Mouse (Mus musculus) forebrain, embryonic 12.5 days (tissue): ENCODE results near the gene Mta2. TPM values are rescaled to one million over a fixed set of nuclear protein-coding genes. Genes with fewer than 3 reads are reported as not detected.

ENCODE experiments used
- ATAC-seq: fragments of 200-750 bp; cut with Nextera tagmentation; 2 replicates; pipeline ENCODE4 v1.8.0; 2017; ENCODE audit warnings: moderate TSS enrichment; ENCODE audit not compliant: low FRiP score
- H3K27ac ChIP-seq: fragments of 300-500 bp; sonication (generic); 2 replicates; pipeline ENCODE4 v1.5.1; 2016; ENCODE audit warnings: mild to moderate bottlenecking
- H3K27me3 ChIP-seq: fragments of 300-500 bp; sonication (generic); 2 replicates; pipeline ENCODE4 v1.6.1; 2016; ENCODE audit warnings: mild to moderate bottlenecking
- H3K36me3 ChIP-seq: fragments of 300-500 bp; sonication (generic); replicated peaks from 2 replicates; pipeline ENCODE4 v1.6.1; 2016; ENCODE audit warnings: mild to moderate bottlenecking
- H3K4me1 ChIP-seq: fragments of 300-500 bp; sonication (generic); 2 replicates; pipeline ENCODE4 v1.6.1; 2016
- H3K4me2 ChIP-seq: fragments of 300-500 bp; sonication (generic); 2 replicates; pipeline ENCODE4 v1.6.1; 2016; ENCODE audit warnings: mild to moderate bottlenecking, moderate library complexity
- H3K4me3 ChIP-seq: fragments of 300-500 bp; sonication (generic); replicated peaks from 2 replicates; pipeline ENCODE4 v1.5.1; 2016; ENCODE audit warnings: mild to moderate bottlenecking
- H3K9ac ChIP-seq: fragments of 300-500 bp; sonication (generic); 2 replicates; pipeline ENCODE4 v1.6.1; 2016; ENCODE audit warnings: mild to moderate bottlenecking
- H3K9me3 ChIP-seq: fragments of 300-500 bp; sonication (generic); 2 replicates; pipeline ENCODE4 v1.6.1; 2016
- WGBS: fragments of 180-500 bp; shearing (Covaris S2); methylation state at CpG from one replicate; pipeline ENCODE4 v1.1.7; 2016; 5-methylcytosine and 5-hydroxymethylcytosine counted together
- polyA plus RNA-seq: library from polyadenylated mRNA; unstranded; fragments of >200 nt; fragmentation: Nextera tagmentation; extraction: Ambion mirVana; gene quantifications from 2 replicates; pipeline ENCODE4 v1.2.1, GENCODE M21; 2016

The Mta2 gene
- polyA plus RNA-seq, 1 experiment from 2014 or later = 193 TPM

DNA sequence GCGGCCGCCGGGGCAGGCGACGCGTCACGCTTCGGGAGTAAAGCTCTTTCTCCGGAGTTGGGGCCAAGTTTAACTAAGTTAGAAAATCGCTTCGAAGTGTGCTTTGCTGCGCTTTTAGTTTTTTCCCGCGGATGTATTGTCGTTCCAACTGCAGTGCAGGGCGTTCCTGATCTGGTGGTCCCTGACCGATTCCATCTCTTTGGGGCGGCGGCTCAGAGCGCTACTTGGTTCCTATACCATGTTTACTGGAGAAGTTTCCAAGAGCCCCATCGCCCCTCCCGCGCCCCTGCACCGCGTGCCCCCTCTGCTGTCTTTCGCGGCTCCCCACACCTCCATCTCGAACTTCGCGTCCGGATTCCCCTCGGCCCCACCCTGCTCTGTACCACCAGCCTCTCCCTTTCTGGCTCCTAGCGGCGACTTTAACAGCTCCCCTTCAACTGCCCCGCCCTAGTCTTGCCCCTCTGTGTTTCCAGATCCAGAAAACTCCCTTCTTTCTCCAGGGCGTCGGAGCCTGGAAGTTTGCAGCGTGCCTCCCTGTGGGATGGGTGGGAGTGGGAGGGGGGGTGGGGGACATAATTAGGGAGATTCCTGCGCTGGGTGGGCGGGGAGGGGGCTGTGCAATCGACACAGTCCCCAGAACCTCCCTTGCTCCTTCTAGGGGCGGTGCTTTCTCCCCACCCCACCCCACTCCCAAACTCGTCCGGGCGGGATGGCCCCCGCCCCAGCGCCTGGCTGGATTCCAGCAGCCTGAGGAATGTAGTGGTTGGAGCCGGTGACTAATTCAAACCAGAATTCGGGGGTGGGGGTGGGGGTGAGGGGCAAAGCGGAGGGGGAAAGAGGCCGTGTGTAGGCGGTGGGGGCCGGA is 48.1 kb downstream of the Mta2 start:
- no peak overlapping the region for H3K27ac ChIP-seq
- peak; percentile 63 for ATAC-seq
- H3K4me1 ChIP-seq = peaks cover 43% of the 10 kb centered on the region
- H3K27me3 ChIP-seq = peaks cover 42% of the 10 kb centered on the region
- under 1% methylated on average over 51 of the region's 53 CpGs for WGBS
- peak overlapping the region; percentile 96 for H3K4me2 ChIP-seq
- H3K9me3 ChIP-seq = no peaks in the 10 kb centered on the region
- H3K9ac ChIP-seq = peak overlapping the region; percentile 64
- H3K36me3 ChIP-seq = no peaks in the 10 kb centered on the region
- peak overlapping the region; percentile 55 for H3K4me3 ChIP-seq

DNA sequence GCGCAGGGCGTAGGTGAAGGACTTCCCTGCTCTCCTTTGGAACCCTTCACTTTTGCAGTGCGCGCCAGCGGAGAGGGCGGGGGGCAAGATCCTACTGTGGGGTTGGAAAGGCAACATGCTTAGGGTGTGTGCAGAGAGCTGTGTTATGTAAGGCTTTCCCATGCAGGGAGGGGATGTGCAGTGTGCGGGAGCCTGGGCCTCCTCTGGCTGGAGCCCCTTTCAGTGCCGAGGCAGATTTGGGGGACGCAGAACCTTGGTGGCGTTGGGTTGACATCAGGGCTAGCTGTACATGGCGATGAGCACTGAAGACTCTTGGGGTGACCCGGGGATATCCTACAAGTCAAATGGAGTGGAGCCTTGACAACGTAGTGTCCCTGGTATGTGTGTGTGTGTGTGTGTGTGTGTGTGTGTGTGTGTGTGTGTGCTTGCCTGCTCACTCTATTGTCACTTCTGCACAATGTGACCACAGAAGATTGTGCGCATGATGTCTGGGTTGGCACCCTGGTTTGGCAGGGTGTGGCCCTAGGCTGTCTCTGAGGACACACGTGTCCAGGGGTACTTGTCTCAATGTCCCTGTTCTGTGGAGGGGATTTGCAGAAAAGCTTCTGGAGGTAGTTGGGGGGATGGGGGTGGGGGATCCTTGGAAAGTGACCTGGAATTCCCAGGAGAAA is 48.9 kb downstream of the Mta2 start:
- no peak overlapping the region for H3K27ac ChIP-seq
- no peaks in the 10 kb centered on the region for H3K9me3 ChIP-seq
- 17% methylated on average over 15 of the region's 15 CpGs for WGBS
- H3K27me3 ChIP-seq = peaks cover 42% of the 10 kb centered on the region
- peak overlapping the region; percentile 55 for H3K4me3 ChIP-seq
- ATAC-seq = peak; percentile 65; the same call in 1 of the 2 replicates
- H3K4me1 ChIP-seq = peaks cover 36% of the 10 kb centered on the region
- H3K4me2 ChIP-seq = peak overlapping the region; percentile 96
- no peaks in the 10 kb centered on the region for H3K36me3 ChIP-seq
- peak overlapping the region; percentile 64 for H3K9ac ChIP-seq

DNA sequence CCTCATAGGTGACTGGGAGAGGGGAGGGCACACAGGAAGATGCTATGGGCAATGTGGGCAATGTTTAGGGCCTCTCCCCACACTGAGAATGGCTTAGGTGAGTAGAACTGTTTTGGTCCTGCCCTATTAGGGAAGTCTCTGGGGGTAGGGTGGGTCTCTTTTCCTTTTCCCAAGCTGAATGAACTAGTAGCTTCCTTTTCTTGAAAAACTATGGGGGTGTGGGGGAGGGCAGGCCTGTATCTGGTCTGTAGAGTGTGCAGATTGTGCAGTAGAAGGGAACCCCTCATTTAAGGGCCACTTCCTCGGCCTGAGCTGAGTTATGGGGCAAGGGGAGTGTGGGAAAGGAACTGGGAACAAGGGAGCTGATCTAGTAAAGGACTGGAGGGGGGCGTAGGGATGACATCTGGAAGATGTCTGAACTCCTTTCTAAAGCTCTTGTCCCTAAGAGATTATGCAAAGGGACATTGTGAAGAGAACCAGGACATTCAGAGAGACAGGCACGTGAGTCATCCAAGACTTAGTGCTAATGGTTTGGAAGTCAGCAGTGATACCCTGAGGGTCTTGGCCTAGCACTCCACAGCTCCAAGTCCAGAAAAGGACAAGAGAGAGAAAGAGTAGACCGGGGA is 49.7 kb downstream of the Mta2 start:
- 73% methylated on average over 4 of the region's 4 CpGs for WGBS
- peak overlapping the region; percentile 96 for H3K4me2 ChIP-seq
- no peak overlapping the region for H3K27ac ChIP-seq
- H3K9ac ChIP-seq = no peak overlapping the region
- peaks cover 33% of the 10 kb centered on the region for H3K4me1 ChIP-seq
- H3K4me3 ChIP-seq = no peak overlapping the region
- peaks cover 42% of the 10 kb centered on the region for H3K27me3 ChIP-seq
- no peaks in the 10 kb centered on the region for H3K36me3 ChIP-seq
- no peaks in the 10 kb centered on the region for H3K9me3 ChIP-seq
- ATAC-seq = no peak

- H3K27ac ChIP-seq = no peak overlapping the region
- WGBS = 83% methylated on average over 13 of the region's 13 CpGs
- no peak overlapping the region for H3K9ac ChIP-seq
- no peak for ATAC-seq
- H3K9me3 ChIP-seq = no peaks in the 10 kb centered on the region
- no peak overlapping the region for H3K4me3 ChIP-seq
- H3K4me1 ChIP-seq = peaks cover 33% of the 10 kb centered on the region
- peaks cover 42% of the 10 kb centered on the region for H3K27me3 ChIP-seq
- no peaks in the 10 kb centered on the region for H3K36me3 ChIP-seq
- H3K4me2 ChIP-seq = no peak overlapping the region
Observed at GRCm38 (mm10) chr19:8991871-8992735, 50.4 kb downstream of the Mta2 start.

DNA sequence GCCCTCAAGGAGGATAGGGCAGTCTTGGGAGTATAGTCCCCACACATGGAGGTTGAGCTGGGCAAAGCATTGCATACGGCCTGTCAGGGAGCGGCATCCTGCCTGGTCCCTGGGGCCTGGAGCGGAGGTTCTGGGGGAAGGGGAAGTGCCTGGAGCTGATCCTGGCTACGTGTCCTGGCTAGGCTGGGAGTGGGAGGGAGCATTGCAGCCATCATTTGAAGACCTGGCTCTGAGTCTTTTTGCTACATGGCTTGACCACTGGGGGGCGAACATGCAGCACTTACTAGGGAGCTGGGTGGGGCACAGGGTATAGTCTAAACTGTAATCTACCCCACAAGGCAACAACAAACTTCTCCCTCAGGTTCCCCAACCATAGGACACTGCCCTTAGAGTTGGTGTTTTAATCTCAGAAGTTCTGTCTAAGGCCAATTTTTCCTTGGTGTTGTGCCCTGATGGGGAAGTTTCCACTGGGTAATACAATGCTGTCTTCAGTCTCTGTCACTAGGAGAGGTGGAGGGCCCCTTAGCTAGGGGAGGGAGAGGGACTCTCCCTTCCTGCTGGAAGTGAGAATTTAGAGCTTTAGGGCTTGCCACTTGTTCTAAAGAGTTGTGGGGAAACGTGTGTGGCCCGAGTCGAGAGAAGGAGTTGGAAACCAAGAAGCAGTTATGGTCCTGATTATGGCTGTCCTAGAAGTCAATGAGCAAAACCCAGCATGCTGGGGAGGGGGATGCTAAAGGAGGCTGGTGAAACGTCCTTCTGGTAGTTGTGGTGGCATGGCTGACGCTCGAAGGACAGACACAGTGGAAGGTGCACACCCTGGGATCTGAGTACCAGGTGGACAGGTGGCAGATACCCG is 51.3 kb downstream of the Mta2 start:
- no peak overlapping the region for H3K27ac ChIP-seq
- peaks cover 33% of the 10 kb centered on the region for H3K27me3 ChIP-seq
- no peak overlapping the region for H3K4me3 ChIP-seq
- ATAC-seq = no peak
- H3K9me3 ChIP-seq = no peaks in the 10 kb centered on the region
- H3K9ac ChIP-seq = no peak overlapping the region
- H3K36me3 ChIP-seq = no peaks in the 10 kb centered on the region
- WGBS = 40% methylated on average over 12 of the region's 12 CpGs
- H3K4me2 ChIP-seq = no peak overlapping the region
- H3K4me1 ChIP-seq = peaks cover 31% of the 10 kb centered on the region

GRCm38 (mm10) chr19:8993625-8993912 is 51.9 kb downstream of the Mta2 start:
- 61% methylated on average over 2 of the region's 2 CpGs for WGBS
- peaks cover 28% of the 10 kb centered on the region for H3K27me3 ChIP-seq
- no peak overlapping the region for H3K4me3 ChIP-seq
- H3K4me1 ChIP-seq = peaks cover 26% of the 10 kb centered on the region
- no peak for ATAC-seq
- no peak overlapping the region for H3K27ac ChIP-seq
- H3K9ac ChIP-seq = no peak overlapping the region
- H3K9me3 ChIP-seq = no peaks in the 10 kb centered on the region
- H3K36me3 ChIP-seq = no peaks in the 10 kb centered on the region
- H3K4me2 ChIP-seq = no peak overlapping the region

DNA sequence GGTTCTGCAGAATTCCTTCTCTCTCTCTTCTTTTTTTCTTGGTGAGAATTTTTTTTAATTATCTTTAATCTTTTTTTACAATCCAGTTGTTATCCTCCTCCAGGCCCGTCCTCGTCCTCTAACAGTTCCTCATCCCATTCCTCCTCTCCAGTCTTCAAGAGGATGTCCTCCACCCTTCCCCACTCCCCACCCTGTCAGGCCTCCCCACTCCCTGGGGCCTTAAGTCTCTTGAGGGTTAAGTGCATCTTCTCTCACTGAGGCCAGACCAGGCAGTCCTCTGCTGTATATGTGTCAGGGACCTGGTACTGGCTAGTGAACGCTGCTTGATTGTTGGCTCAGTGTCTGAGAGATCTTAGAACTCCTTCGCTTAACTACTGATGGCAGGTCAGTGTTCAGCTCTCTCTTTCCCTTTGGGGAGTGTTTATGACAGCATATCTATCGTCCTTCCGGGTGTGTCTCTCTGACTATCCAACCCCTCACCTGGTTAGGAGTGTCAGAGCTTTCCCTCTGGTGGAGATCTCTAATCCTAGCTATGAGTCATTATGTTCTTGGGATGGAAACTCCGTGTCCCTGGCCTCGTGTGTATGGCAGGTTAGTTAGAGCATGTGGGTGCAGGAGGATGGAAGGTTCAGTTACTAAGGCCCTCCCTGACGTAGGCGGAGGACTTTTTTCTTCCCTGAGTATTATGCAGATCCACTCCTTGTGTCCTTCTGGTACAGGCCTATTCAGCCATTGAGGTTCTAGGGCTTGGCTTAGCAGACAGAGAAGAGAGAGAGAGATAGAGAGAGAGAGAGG is 53.3 kb downstream of the Mta2 start:
- H3K36me3 ChIP-seq = no peaks in the 10 kb centered on the region
- no peak overlapping the region for H3K27ac ChIP-seq
- no peak for ATAC-seq
- H3K4me3 ChIP-seq = no peak overlapping the region
- H3K4me1 ChIP-seq = peaks cover 11% of the 10 kb centered on the region
- H3K27me3 ChIP-seq = peaks cover 14% of the 10 kb centered on the region
- 81% methylated on average over 10 of the region's 10 CpGs for WGBS
- H3K4me2 ChIP-seq = no peak overlapping the region
- H3K9ac ChIP-seq = no peak overlapping the region
- no peaks in the 10 kb centered on the region for H3K9me3 ChIP-seq

DNA sequence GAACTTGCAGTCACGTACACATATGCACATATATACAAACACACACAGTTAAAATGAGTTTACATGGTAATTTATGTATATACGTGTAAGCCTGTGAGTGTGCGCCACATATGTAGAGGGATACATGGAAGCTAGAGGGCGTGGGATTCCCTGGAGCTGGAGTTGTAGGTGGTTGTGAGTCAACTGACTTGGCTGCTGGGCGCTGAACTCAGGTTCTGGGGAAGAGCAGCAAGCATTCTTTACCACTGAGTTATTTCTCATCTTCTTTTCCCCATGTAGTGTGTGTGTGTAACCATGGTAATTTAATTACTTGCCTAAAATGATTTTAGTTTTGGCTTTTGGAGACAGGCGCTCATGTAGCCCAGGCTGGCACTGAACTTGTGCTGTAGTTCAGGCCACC is 54.9 kb downstream of the Mta2 start:
- Histone ChIP-seq H3K4me3 (no peak overlapping the region), H3K4me2 (no peak overlapping the region), H3K9ac (no peak overlapping the region), H3K9me3 (no peaks in the 10 kb centered on the region), H3K27me3 (peaks cover 5% of the 10 kb centered on the region), H3K36me3 (no peaks in the 10 kb centered on the region), H3K4me1 (peaks cover 2% of the 10 kb centered on the region; the same call in 1 of the 2 replicates), H3K27ac (no peak overlapping the region)
- WGBS = 91% methylated on average over 6 of the region's 6 CpGs
- no peak for ATAC-seq

GRCm38 (mm10) chr19:8997546-8997945 is 55.9 kb downstream of the Mta2 start:
- no peak overlapping the region for H3K27ac ChIP-seq
- no peak for ATAC-seq
- H3K4me1 ChIP-seq = peaks cover 2% of the 10 kb centered on the region; the same call in 1 of the 2 replicates
- no peak overlapping the region for H3K4me2 ChIP-seq
- no peak overlapping the region for H3K4me3 ChIP-seq
- no peaks in the 10 kb centered on the region for H3K9me3 ChIP-seq
- 77% methylated on average over 4 of the region's 4 CpGs for WGBS
- no peaks in the 10 kb centered on the region for H3K36me3 ChIP-seq
- no peaks in the 10 kb centered on the region; the same call in 1 of the 2 replicates for H3K27me3 ChIP-seq
- H3K9ac ChIP-seq = no peak overlapping the region

GRCm38 (mm10) chr19:8998546-8998945 is 56.9 kb downstream of the Mta2 start:
- H3K9me3 ChIP-seq = no peaks in the 10 kb centered on the region
- no peaks in the 10 kb centered on the region for H3K36me3 ChIP-seq
- no peak overlapping the region for H3K4me2 ChIP-seq
- H3K9ac ChIP-seq = no peak overlapping the region
- 82% methylated on average over 6 of the region's 6 CpGs for WGBS
- H3K4me1 ChIP-seq = peaks cover 2% of the 10 kb centered on the region; the same call in 1 of the 2 replicates
- ATAC-seq = no peak
- H3K27me3 ChIP-seq = no peaks in the 10 kb centered on the region
- no peak overlapping the region for H3K27ac ChIP-seq
- H3K4me3 ChIP-seq = no peak overlapping the region

- Histone ChIP-seq H3K4me3 (no peak overlapping the region), H3K4me2 (no peak overlapping the region), H3K27ac (no peak overlapping the region), H3K36me3 (no peaks in the 10 kb centered on the region), H3K9ac (no peak overlapping the region), H3K27me3 (no peaks in the 10 kb centered on the region), H3K9me3 (no peaks in the 10 kb centered on the region), H3K4me1 (peaks cover 2% of the 10 kb centered on the region; the same call in 1 of the 2 replicates)
- 95% methylated on average over 4 of the region's 4 CpGs for WGBS
- ATAC-seq = no peak
Observed at GRCm38 (mm10) chr19:8999223-8999622, 57.5 kb downstream of the Mta2 start.
